Mouse (Mus musculus) liver, embryonic 12.5 days (tissue): ENCODE data around the gene Gm21860. TPM values are rescaled to one million over a fixed set of nuclear protein-coding genes. Genes with fewer than 3 reads are reported as not detected.
A peak's percentile ranks its signal among the peaks of the same experiment; 100 is the strongest.
"Not testable (repeated sequence)": the region's sequence is repeated elsewhere in the genome, so short reads cannot be mapped to it uniquely, and the experiment has no call there.

Source experiments
- ATAC-seq: fragments of 200-750 bp; cut with Nextera tagmentation; 2 replicates; pipeline ENCODE4 v1.8.0; 2017; ENCODE audit warnings: moderate number of reproducible peaks, mild to moderate bottlenecking, moderate library complexity
- H3K27ac ChIP-seq: fragments of 300-500 bp; sonication (generic); 2 replicates; pipeline ENCODE4 v1.5.1; 2016; ENCODE audit warnings: mild to moderate bottlenecking
- H3K27me3 ChIP-seq: fragments of 300-500 bp; sonication (generic); replicated peaks from 2 replicates; pipeline ENCODE4 v1.6.1; 2016; ENCODE audit warnings: mild to moderate bottlenecking, moderate library complexity
- H3K36me3 ChIP-seq: fragments of 300-500 bp; sonication (generic); 2 replicates; pipeline ENCODE4 v1.6.1; 2016; ENCODE audit warnings: mild to moderate bottlenecking, moderate library complexity
- H3K4me1 ChIP-seq: fragments of 300-500 bp; sonication (generic); 2 replicates; pipeline ENCODE4 v1.6.1; 2016
- H3K4me2 ChIP-seq: fragments of 300-500 bp; sonication (generic); 2 replicates; pipeline ENCODE4 v1.6.1; 2016; ENCODE audit warnings: mild to moderate bottlenecking, moderate library complexity
- H3K4me3 ChIP-seq: fragments of 300-500 bp; sonication (generic); 2 replicates; pipeline ENCODE4 v1.5.1; 2016; ENCODE audit warnings: mild to moderate bottlenecking, moderate library complexity
- H3K9ac ChIP-seq: fragments of 300-500 bp; sonication (generic); 2 replicates; pipeline ENCODE4 v1.6.1; 2016; ENCODE audit warnings: mild to moderate bottlenecking, moderate library complexity
- H3K9me3 ChIP-seq: fragments of 300-500 bp; sonication (generic); replicated peaks from 2 replicates; pipeline ENCODE4 v1.6.1; 2016; ENCODE audit warnings: mild to moderate bottlenecking, moderate library complexity
- WGBS: fragments of 180-500 bp; shearing (Covaris S2); methylation state at CpG from one replicate; pipeline ENCODE4 v1.1.7; 2016; ENCODE audit not compliant: insufficient replicate concordance; 5-methylcytosine and 5-hydroxymethylcytosine counted together
- polyA plus RNA-seq: library from polyadenylated mRNA; unstranded; fragments of >200 nt; fragmentation: Nextera tagmentation; extraction: Ambion mirVana; gene quantifications from 2 replicates; pipeline ENCODE4 v1.2.1, GENCODE M21; 2016

Gene Gm21860
- polyA plus RNA-seq, 1 experiment from 2014 or later, result not detected

DNA sequence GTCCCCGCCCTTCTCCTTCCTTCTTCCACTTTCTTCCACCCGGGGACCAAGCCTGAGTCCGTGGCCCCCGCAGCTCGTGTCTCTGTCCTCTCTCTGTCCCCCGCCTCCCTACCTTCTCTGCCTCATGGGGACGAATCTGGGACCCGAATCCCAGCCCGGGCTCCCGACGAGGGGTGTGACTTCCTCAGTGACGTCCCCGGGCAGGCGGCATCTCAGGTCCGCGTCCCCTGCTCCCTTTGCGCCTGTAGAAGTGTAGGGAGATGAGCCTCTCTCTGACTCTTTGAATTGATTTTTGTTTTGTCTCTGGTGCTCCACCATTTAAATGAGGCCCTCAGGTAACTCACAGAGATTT lies 25.7 kb downstream of the Gm21860 start:
- H3K27ac ChIP-seq, H3K4me1 ChIP-seq, H3K9me3 ChIP-seq, H3K4me2 ChIP-seq, H3K9ac ChIP-seq, H3K36me3 ChIP-seq, H3K27me3 ChIP-seq, H3K4me3 ChIP-seq: not testable (repeated sequence)
- WGBS, result 78% methylated on average over 17 of the region's 17 CpGs
- peak; percentile 61 for ATAC-seq

DNA sequence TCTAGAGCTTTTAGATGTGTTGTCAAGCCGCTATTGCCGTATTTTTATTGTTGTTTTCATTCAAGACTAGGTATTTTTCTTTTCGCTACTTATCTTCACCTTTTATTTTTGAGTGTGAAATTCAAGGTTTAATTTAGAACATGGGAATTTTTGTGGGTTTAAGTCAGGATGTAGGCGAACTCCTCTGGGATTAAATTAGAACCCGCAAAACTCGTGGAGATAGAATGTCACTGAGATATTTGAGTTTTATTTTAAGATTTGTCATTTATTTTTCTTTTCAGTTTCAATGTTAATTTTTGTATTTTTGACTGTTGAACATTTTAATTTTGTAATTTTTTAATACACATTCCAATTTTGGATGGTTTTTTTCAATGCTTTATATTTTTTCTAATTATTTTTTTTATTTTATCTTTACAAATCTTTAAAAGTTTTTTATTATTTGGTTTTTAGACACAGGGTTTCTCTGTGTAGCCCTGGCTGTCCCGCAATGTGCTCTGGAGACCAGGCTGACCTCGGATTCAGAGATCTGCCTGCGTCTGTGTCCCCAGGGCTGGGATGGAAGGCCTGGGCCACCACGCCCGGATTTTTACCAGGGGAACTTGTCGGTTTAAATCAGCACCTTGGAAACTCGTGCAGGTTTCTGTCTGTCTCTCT lies 26.2 kb downstream of the Gm21860 start:
- H3K4me1 ChIP-seq, H3K9me3 ChIP-seq, H3K36me3 ChIP-seq, H3K9ac ChIP-seq, H3K4me2 ChIP-seq, ATAC-seq, H3K4me3 ChIP-seq, H3K27me3 ChIP-seq, H3K27ac ChIP-seq: not testable (repeated sequence)
- 77% methylated on average over 13 of the region's 13 CpGs for WGBS

DNA sequence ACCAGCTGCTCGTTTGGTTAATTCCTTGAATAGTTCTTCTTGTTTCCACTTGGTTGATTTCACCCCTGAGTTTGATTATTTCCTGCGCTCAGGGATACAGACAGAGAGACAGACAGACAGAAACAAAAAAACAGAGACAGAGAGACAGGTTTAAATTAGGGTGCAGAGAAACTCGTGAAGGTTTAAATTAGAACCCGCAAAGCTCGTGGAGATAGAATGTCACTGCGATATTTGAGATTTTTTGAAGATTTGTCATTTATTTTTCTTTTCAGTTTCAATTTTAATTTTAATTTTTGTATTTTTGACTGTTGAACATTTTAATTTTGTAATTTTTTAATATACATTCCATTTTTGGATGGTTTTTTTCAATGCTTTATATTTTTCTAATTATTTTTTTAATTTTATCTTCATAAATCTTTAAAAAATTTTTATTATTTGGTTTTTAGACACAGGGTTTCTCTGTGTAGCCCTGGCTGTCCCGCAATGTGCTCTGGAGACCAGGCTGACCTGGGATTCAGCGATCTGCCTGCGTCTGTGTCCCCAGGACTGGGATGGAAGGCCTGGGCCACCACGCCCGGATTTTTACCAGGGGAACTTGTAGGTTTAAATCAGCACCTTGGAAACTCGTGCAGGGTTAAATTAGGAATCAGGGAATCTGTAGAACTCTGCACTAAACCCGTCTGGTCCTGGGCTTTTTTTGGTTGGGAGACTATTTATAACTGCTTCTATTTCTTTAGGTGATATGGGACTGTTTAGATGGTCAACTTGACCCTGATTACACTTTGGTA lies 27.3 kb downstream of the Gm21860 start:
- H3K9me3 ChIP-seq, H3K27ac ChIP-seq, H3K4me1 ChIP-seq, H3K4me3 ChIP-seq, H3K4me2 ChIP-seq, H3K9ac ChIP-seq, H3K27me3 ChIP-seq, ATAC-seq, H3K36me3 ChIP-seq: not testable (repeated sequence)
- WGBS, result 66% methylated on average over 13 of the region's 13 CpGs

DNA sequence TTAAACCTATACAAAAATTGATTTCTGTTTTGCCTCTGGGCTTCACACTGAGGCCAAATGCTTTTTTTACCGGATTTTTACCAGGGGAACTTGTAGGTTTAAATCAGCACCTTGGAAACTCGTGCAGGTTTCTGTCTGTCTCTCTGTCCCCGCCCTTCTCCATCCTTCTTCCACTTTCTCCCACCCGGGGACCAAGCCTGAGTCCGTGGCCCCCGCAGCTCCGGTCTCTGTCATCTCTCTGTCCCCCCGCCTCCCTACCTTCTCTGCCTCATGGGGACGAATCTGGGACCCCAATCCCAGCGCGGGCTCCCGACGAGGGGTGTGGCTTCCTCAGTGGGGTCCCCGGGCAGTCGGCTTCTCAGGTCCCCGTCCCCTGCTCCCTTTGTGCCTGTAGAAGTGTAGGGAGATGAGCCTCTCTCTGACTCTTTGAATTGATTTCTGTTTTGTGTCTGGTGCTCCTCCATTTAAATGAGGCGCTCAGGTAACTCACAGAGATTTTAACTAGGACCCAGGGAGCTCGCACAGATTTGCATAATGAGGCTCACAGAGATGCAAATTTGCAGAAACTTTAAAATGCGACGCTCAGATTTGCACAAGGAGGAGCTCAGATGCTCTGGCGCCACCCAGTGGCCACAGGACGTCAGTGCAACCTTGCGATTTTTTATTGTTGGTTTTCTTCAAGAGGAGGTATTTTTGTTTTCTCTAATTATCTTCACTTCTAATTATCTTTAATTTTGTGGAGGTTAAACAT lies 28.7 kb downstream of the Gm21860 start:
- H3K4me3 ChIP-seq, H3K27ac ChIP-seq, ATAC-seq, H3K9me3 ChIP-seq, H3K9ac ChIP-seq, H3K36me3 ChIP-seq, H3K27me3 ChIP-seq, H3K4me2 ChIP-seq, H3K4me1 ChIP-seq: not testable (repeated sequence)
- WGBS, result 73% methylated on average over 23 of the region's 23 CpGs

DNA sequence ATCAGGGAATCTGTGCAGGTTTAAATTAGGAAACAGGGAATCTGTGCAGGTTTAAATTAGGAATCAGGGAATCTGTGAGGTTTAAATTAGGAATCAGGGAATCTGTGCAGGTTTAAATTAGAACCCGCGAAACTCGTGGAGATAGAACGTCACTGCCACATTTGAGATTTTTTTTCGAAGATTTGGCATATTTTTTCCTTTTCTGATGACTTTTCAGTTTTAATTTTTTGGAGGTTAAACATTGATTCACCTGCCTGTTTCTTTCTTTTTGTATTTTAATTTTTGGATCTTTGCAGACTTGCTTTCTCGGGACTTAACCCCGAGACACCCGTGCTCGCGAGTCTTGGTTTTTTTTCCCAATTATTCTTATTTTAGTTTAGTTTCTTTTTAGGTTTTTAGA lies 29.5 kb downstream of the Gm21860 start:
- H3K27me3 ChIP-seq, ATAC-seq: not testable (repeated sequence)
- WGBS, result 79% methylated on average over 10 of the region's 10 CpGs

DNA sequence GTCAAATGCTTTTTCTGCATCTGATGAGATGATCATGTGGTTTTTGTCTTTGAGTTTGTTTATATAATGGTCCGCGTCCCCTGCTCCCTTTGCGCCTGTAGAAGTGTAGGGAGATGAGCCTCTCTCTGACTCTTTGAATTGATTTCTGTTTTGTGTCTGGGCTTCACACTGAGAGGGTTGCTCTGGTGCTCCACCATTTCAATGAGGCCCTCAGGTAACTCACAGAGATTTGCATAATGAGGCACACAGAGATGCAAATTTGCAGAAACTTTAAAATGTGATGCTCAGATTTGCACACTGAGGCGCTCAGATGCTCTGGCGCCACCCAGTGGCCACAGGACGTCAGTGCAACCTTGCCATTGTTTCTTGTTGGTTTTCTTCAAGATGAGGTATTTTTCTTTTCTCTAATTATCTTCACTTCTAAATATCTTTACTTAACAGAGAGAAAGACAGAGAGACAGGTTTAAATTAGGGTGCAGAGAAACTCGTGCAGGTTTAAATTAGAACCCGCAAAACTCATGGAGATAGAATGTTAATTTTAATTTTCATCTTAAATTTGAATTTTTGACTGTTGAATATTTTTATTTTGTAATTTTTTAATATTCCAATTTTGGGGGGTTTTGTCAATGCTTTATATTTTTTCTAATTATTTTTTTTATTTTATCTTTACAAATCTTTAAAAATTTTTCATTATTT lies 30.5 kb downstream of the Gm21860 start:
- peak; percentile 78 for ATAC-seq
- not testable (repeated sequence) for H3K9ac ChIP-seq
- 58% methylated on average over 8 of the region's 8 CpGs for WGBS

More for the DNA sequence above, 29.5 kb downstream of the Gm21860 start:
- not testable (repeated sequence) for H3K4me2 ChIP-seq, H3K4me1 ChIP-seq, H3K27ac ChIP-seq, H3K36me3 ChIP-seq, H3K9ac ChIP-seq, H3K9me3 ChIP-seq, H3K4me3 ChIP-seq

DNA sequence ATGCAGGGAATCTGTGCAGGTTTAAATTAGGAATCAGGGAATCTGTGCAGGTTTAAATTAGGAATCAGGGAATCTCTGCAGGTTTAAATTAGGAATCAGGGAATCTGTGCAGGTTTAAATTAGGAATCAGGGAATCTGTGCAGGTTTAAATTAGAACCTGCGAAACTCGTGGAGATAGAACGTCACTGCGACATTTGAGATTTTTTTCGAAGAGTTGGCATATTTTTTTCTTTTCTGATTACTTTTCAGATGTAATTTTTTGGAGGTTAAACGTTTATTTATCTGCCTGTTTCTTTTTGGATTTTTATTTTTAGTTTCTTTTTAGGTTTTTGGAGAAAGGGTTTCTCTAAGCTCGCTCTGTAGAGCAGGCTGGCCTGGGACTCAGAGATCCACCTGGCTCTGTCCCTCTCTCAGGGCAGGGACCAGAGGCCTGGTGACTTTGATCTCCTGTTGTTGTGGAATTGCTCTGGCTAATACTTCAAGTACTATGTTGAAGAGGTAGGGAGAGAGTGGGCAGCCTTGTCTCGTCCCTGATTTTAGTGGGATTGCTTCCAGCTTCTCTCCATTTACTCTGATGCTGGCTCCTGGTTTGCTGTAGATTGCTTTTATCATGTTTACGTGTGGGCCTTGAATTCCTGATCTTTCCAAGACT lies 31.2 kb downstream of the Gm21860 start:
- H3K9ac ChIP-seq, H3K4me3 ChIP-seq, H3K27ac ChIP-seq, H3K4me2 ChIP-seq, H3K9me3 ChIP-seq, H3K4me1 ChIP-seq, H3K27me3 ChIP-seq: not testable (repeated sequence)
- peaks cover 13% of the 10 kb centered on the region for H3K36me3 ChIP-seq
- 62% methylated on average over 9 of the region's 9 CpGs for WGBS
- peak; percentile 73 for ATAC-seq

More for the DNA sequence above, 30.5 kb downstream of the Gm21860 start:
- H3K36me3 ChIP-seq, H3K4me1 ChIP-seq, H3K4me2 ChIP-seq, H3K9me3 ChIP-seq, H3K27me3 ChIP-seq, H3K4me3 ChIP-seq, H3K27ac ChIP-seq: not testable (repeated sequence)

DNA sequence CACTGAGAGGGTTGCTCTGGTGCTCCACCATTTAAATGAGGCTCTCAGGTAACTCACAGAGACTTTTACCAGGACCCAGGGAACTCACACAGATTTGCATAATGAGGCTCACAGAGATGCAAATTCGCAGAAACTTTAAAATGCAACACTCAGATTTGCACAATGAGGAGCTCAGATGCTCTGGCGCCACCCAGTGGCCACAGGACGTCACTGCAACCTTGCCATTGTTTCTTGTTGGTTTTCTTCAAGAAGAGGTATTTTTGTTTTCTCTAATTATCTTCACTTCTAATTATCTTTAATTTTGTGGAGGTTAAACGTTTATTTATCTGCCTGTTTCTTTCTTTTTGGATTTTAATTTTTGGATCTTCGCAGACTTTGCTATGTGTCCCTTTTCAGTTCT lies 34.1 kb downstream of the Gm21860 start:
- H3K36me3 ChIP-seq, result peaks cover 11% of the 10 kb centered on the region
- not testable (repeated sequence) for H3K27ac ChIP-seq, H3K4me1 ChIP-seq, H3K9ac ChIP-seq, H3K27me3 ChIP-seq, H3K9me3 ChIP-seq, H3K4me3 ChIP-seq, ATAC-seq, H3K4me2 ChIP-seq
- WGBS, result 24% methylated on average over 5 of the region's 5 CpGs

DNA sequence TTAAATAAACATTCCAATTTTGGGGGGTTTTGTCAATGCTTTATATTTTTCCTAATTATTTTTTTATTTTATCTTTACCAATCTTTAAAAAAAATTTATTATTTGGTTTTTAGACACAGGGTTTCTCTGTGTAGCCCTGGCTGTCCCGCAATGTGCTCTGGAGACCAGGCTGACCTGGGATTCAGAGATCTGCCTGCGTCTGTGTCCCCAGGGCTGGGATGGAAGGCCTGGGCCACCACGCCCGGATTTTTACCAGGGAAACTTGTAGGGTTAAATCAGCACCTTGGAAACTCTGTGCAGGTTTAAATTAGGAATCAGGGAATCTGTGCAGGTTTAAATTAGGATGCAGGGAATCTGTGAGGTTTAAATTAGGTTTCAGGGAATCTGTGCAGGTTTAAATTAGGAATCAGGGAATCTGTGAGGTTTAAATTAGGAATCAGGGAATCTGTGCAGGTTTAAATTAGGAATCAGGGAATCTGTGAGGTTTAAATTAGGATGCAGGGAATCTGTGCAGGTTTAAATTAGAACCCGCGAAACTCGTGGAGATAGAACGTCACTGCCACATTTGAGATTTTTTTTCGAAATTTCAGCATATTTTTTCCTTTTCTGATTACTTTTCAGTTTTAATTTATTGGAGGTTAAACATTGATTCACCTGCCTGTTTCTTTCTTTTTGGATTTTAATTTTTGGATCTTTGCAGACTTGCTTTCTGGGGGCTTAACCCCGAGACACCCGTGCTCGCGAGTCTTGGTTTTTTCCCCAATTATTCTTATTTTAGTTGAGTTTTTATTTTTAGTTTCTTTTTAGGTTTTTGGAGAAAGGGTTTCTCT lies 35.0 kb downstream of the Gm21860 start:
- WGBS, result 75% methylated on average over 13 of the region's 13 CpGs
- not testable (repeated sequence) for H3K4me1 ChIP-seq, H3K9me3 ChIP-seq, H3K9ac ChIP-seq, H3K4me2 ChIP-seq, ATAC-seq, H3K4me3 ChIP-seq, H3K27ac ChIP-seq, H3K27me3 ChIP-seq
- peaks cover 11% of the 10 kb centered on the region for H3K36me3 ChIP-seq

DNA sequence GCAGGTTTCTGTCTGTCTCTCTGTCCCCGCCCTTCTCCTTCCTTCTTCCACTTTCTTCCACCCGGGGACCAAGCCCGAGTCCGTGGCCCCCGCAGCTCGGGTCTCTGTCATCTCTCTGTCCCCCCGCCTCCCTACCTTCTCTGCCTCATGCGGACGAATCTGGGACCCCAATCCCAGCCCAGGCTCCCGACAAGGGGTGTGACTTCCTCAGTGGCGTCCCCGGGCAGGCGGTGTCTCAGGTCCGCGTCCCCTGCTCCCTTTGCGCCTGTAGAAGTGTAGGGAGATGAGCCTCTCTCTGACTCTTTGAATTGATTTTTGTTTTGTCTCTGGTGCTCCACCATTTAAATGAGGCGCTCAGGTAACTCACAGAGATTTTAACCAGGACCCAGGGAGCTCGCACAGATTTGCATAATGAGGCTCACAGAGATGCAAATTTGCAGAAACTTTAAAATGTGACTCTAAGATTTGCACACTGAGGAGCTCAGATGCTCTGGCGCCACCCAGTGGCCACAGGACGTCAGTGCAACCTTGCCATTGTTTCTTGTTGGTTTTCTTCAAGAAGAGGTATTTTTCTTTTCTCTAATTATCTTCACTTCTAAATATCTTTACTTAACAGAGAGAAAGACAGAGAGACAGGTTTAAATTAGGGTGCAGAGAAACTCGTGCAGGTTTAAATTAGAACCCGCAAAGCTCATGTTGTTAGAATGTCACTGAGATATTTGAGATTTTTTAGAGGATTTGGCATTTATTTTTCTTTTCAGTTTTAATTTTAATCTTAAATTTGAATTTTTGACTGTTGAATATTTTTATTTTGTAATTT lies 35.8 kb downstream of the Gm21860 start:
- peak; percentile 79 for ATAC-seq
- H3K4me1 ChIP-seq, H3K27ac ChIP-seq, H3K27me3 ChIP-seq, H3K9ac ChIP-seq, H3K4me2 ChIP-seq, H3K9me3 ChIP-seq, H3K4me3 ChIP-seq, H3K36me3 ChIP-seq: not testable (repeated sequence)
- 70% methylated on average over 22 of the region's 22 CpGs for WGBS
